ENCODE assay signal across 14 mouse cellular contexts in genomic region chr14:101834109-101834508, GRCm38 (mm10).
"Had no signal": no experiment of that assay in that cellular context is flagged by ENCODE, and none has a peak within 500 bp of the region (broad histone marks: within the 10 kb centered on the region; RNA-seq: fewer than 3 reads in every experiment).

No protein-coding gene starts in this region.

- ATAC-seq: hindbrain, postnatal 0 days had no signal

- H3K4me2 ChIP-seq: limb, embryonic 13.5 days; neural tube, embryonic 15.5 days had no signal

- H3K9ac ChIP-seq: limb, embryonic 13.5 days; liver, embryonic 14.5 days; neural tube, embryonic 15.5 days had no signal

- DNase-seq: kidney, postnatal 14 days; left cerebral cortex, postnatal 4 days; lung, adult 18-20 months; lung, postnatal 4 days; midbrain, embryonic 14.5 days; spleen, adult 18-20 months; thymus, adult 2 months; thymus, postnatal 25 days had no signal

- H3K4me1 ChIP-seq: midbrain, embryonic 10.5 days had no signal

- H3K9me3 ChIP-seq: limb, embryonic 13.5 days; midbrain, embryonic 10.5 days; neural tube, embryonic 15.5 days had no signal

- H3K36me3 ChIP-seq: limb, embryonic 13.5 days; midbrain, embryonic 10.5 days; neural tube, embryonic 15.5 days had no signal

- H3K4me3 ChIP-seq: limb, embryonic 13.5 days; midbrain, embryonic 10.5 days; myocyte; neural tube, embryonic 15.5 days had no signal

- H3K27me3 ChIP-seq: limb, embryonic 13.5 days; neural tube, embryonic 15.5 days had no signal

- H3K27ac ChIP-seq: hindbrain, postnatal 0 days; limb, embryonic 13.5 days; liver, embryonic 14.5 days; midbrain, embryonic 10.5 days; neural tube, embryonic 15.5 days had no signal
